Mouse (Mus musculus) CH12.LX (cell line): Measurements from ENCODE around the gene Mark2. TPM values are rescaled to one million over a fixed set of nuclear protein-coding genes. Genes with fewer than 3 reads are reported as not detected.

Source experiments
- DNase-seq: peaks from one replicate; pipeline ENCODE4 v3.0.0-alpha.2; 2013; ENCODE audit errors: extremely low read depth
- H3K27ac ChIP-seq: 2 replicates; pipeline ENCODE4 v1.5.1; 2012; ENCODE audit warnings: low read depth, mild to moderate bottlenecking, control low read depth, moderate library complexity; ENCODE audit not compliant: insufficient read depth
- H3K27me3 ChIP-seq: replicated peaks from 2 replicates; pipeline ENCODE3; 2012; ENCODE audit warnings: inconsistent platforms
- H3K36me3 ChIP-seq, 2 experiments: replicated peaks in 1 of 2; 2 replicates each; pipeline versions ENCODE3 to v1.6.1; 2012; ENCODE audit warnings: inconsistent platforms in 1 of 2, low read length in 1 of 2, mild to moderate bottlenecking in 1 of 2, mixed read lengths in 1 of 2, moderate library complexity in 1 of 2; ENCODE audit not compliant: control insufficient read depth in 1 of 2, insufficient read depth in 1 of 2
- H3K4me1 ChIP-seq, 2 experiments: 2 replicates each; pipeline ENCODE4 v1.6.1; 2012; ENCODE audit warnings: inconsistent platforms in 1 of 2, moderate library complexity in 1 of 2; ENCODE audit not compliant: insufficient read depth in 2 of 2, control insufficient read depth in 1 of 2
- H3K4me2 ChIP-seq: 2 replicates; pipeline ENCODE4 v1.6.1; 2012; ENCODE audit warnings: low read depth, mild to moderate bottlenecking, control low read depth; ENCODE audit not compliant: poor library complexity, insufficient read depth, severe bottlenecking
- H3K4me3 ChIP-seq, 3 experiments: fragments of 150-350 bp in 1 of 3; sonication (generic) in 1 of 3; replicated peaks in 1 of 3; 2 replicates each; pipeline versions ENCODE3 to v1.5.1; 2011 to 2012; ENCODE audit warnings: low read depth in 2 of 3, low read length in 2 of 3, mild to moderate bottlenecking in 2 of 3, moderate library complexity in 2 of 3, control low read depth in 1 of 3, improper control_type of control experiment in 1 of 3, inconsistent platforms in 1 of 3, mixed read lengths in 1 of 3; ENCODE audit not compliant: poor library complexity in 1 of 3
- H3K79me2 ChIP-seq: replicated peaks from 2 replicates; pipeline ENCODE4 v1.6.1; 2012; ENCODE audit warnings: mild to moderate bottlenecking, moderate library complexity; ENCODE audit not compliant: control insufficient read depth, poor library complexity, insufficient read depth, severe bottlenecking; ENCODE audit errors: extremely low read depth
- H3K9ac ChIP-seq: 2 replicates; pipeline ENCODE4 v1.6.1; 2012; ENCODE audit warnings: low read depth, mild to moderate bottlenecking, control low read depth, moderate library complexity; ENCODE audit not compliant: insufficient read depth
- H3K9me3 ChIP-seq: replicated peaks from 2 replicates; pipeline ENCODE3; 2012; ENCODE audit warnings: low read length, inconsistent platforms, mixed read lengths
- BHLHE40 ChIP-seq: IDR thresholded peaks from 2 replicates; pipeline ENCODE4 v1.6.1; 2011; ENCODE audit warnings: mild to moderate bottlenecking, low read depth, low read length, improper control_type of control experiment
- CHD2 ChIP-seq: IDR thresholded peaks from 2 replicates; pipeline ENCODE4 v1.6.1; 2011; ENCODE audit warnings: low read length, improper control_type of control experiment
- ELF1 ChIP-seq: IDR thresholded peaks from 2 replicates; pipeline ENCODE4 v1.6.1; 2014; ENCODE audit warnings: low read depth, mild to moderate bottlenecking, inconsistent platforms, low read length, improper control_type of control experiment
- ETS1 ChIP-seq: conservative IDR thresholded peaks from 2 replicates; pipeline ENCODE4 v1.6.1; 2012; ENCODE audit warnings: low read depth, mild to moderate bottlenecking, inconsistent platforms, low read length, improper control_type of control experiment, moderate library complexity
- IRF4 ChIP-seq: IDR thresholded peaks from 2 replicates; pipeline ENCODE4 v1.6.1; 2014; ENCODE audit warnings: low read depth, mild to moderate bottlenecking, inconsistent platforms, low read length, improper control_type of control experiment
- JUND ChIP-seq: conservative IDR thresholded peaks from 2 replicates; pipeline ENCODE4 v1.6.1; 2011; ENCODE audit warnings: low read depth, low read length, improper control_type of control experiment
- KAT2A ChIP-seq: IDR thresholded peaks from 2 replicates; pipeline ENCODE4 v1.6.1; 2012; ENCODE audit warnings: low read length, improper control_type of control experiment, inconsistent platforms; ENCODE audit not compliant: insufficient replicate concordance
- MAX ChIP-seq: IDR thresholded peaks from 2 replicates; pipeline ENCODE4 v1.6.1; 2011; ENCODE audit warnings: low read length, improper control_type of control experiment
- MEF2A ChIP-seq: IDR thresholded peaks from 2 replicates; pipeline ENCODE4 v1.6.1; 2014; ENCODE audit warnings: low read depth, mild to moderate bottlenecking, inconsistent platforms, low read length, improper control_type of control experiment, borderline replicate concordance
- MYC ChIP-seq: IDR thresholded peaks from 2 replicates; pipeline ENCODE4 v1.6.1; 2011; ENCODE audit warnings: low read depth, mild to moderate bottlenecking, improper control_type of control experiment, low read length
- RCOR1 ChIP-seq: conservative IDR thresholded peaks from 2 replicates; pipeline ENCODE4 v1.6.1; 2012; ENCODE audit warnings: low read depth, mild to moderate bottlenecking, inconsistent platforms, low read length, improper control_type of control experiment
- USF1 ChIP-seq: IDR thresholded peaks from 2 replicates; pipeline ENCODE4 v1.6.1; 2014; ENCODE audit warnings: low read depth, mild to moderate bottlenecking, inconsistent platforms, low read length, improper control_type of control experiment
- ZC3H11A ChIP-seq: IDR thresholded peaks from 2 replicates; pipeline ENCODE4 v1.6.1; 2012; ENCODE audit warnings: low read depth, mild to moderate bottlenecking, inconsistent platforms, low read length, improper control_type of control experiment
- ZNF384 ChIP-seq: IDR thresholded peaks from 2 replicates; pipeline ENCODE4 v1.6.1; 2012; ENCODE audit warnings: low read depth, low read length, improper control_type of control experiment, inconsistent platforms
- dilution Hi-C: fragments of 300-500 bp; cut with MboI; formaldehyde crosslinking; loops from 2 replicates; pipeline ENCODE4 v1.14.3; 2020; ENCODE audit warnings: low sequenced_read_pairs; ENCODE audit not compliant: extremely low pct_unique_long_range_greater_than_20kb, extremely low pct_ligation_motif_present
- in situ Hi-C: fragments of 300-500 bp; cut with MboI; formaldehyde crosslinking; loops from 3 replicates; pipeline ENCODE4 v1.14.3; 2019; ENCODE audit warnings: low sequenced_read_pairs, low pct_ligation_motif_present, low pct_unique_long_range_greater_than_20kb, mixed read lengths
- polyA plus RNA-seq: library from polyadenylated mRNA; unstranded; fragments of >175 nt; gene quantifications from 2 replicates; pipeline ENCODE4 v1.2.1, GENCODE M21; 2012; ENCODE audit warnings: low read depth; ENCODE audit not compliant: insufficient read length
- total RNA-seq, 2 experiments: library from RNA; depleted of rRNA; stranded (reverse); fragments of 300-350 nt in 1 of 2; fragments of >200 nt in 1 of 2; gene quantifications; 2 replicates each; pipeline ENCODE4 v1.2.3; 2012 to 2014

Mark2 gene
- total and polyA plus RNA-seq, 3 experiments: 8.1 to 34.4 (median 19.0) TPM

- TF ChIP-seq MAX (no peak), ELF1 (no peak), ZC3H11A (no peak), KAT2A (no peak), MYC (0 out of 2 replicates have a peak, but pooled peaks have one; percentile 8), IRF4 (no peak), USF1 (no peak), JUND (no peak), RCOR1 (no peak)
- TF ChIP-seq, all 38 proteins: peak for 1
- no peaks in the 10 kb centered on the region for H3K9me3 ChIP-seq
- dilution Hi-C loops (no loop called here), in situ Hi-C loops (loop anchor here (10.0 kb wide), 1 partner anchor 175 kb away; the partner anchor contains the start of gene 2700081O15Rik)
- H3K36me3 ChIP-seq: peaks cover 3 to 32% of the 10 kb centered on the region in 2 experiments
- H3K27me3 ChIP-seq: peaks cover 4% of the 10 kb centered on the region
- peak overlapping the region; percentile 64 for H3K4me2 ChIP-seq
- H3K4me1 ChIP-seq: peaks cover 25 to 54% of the 10 kb centered on the region in 2 experiments
- peak overlapping the region; percentile 76 for H3K9ac ChIP-seq
- H3K27ac ChIP-seq: peak overlapping the region; percentile 47
- peaks cover 33% of the 10 kb centered on the region for H3K79me2 ChIP-seq
- peak overlapping the region; percentile 85 to 91 (median 87) for H3K4me3 ChIP-seq
- DNase-seq: peak; percentile 26
These were observed 101.4 kb downstream of the Mark2 start for GRCm38 (mm10) chr19:7240291-7240690.

GRCm38 (mm10) chr19:7239574-7239973 lies 102.1 kb downstream of the Mark2 start:
- Histone ChIP-seq H3K4me1 (peaks cover 21 to 61% of the 10 kb centered on the region in 2 experiments), H3K36me3 (peaks cover 3 to 35% of the 10 kb centered on the region in 2 experiments), H3K27me3 (peaks cover 4% of the 10 kb centered on the region), H3K27ac (peak overlapping the region; percentile 47; the same call in 1 of the 2 replicates), H3K4me2 (peak overlapping the region; percentile 64), H3K79me2 (peaks cover 33% of the 10 kb centered on the region), H3K4me3 (peak overlapping the region; percentile 85 to 91 (median 87)), H3K9ac (peak overlapping the region; percentile 76), H3K9me3 (no peaks in the 10 kb centered on the region)
- TF ChIP-seq BHLHE40 (peak; percentile 81), ETS1 (peak; percentile 33; the same call in 1 of the 2 replicates), MEF2A (peak; percentile 89), ZNF384 (peak; percentile 74), USF1 (no peak), CHD2 (no peak)
- peak; percentile 8 for DNase-seq
- dilution Hi-C loops: no loop called here
- in situ Hi-C loops: no loop called here
